Mouse (Mus musculus): ENCODE results near the gene Baz2b.
"Not testable (repeated sequence)": the region's sequence is repeated elsewhere in the genome, so short reads cannot be mapped to it uniquely, and the experiment has no call there.

The Baz2b gene

DNA sequence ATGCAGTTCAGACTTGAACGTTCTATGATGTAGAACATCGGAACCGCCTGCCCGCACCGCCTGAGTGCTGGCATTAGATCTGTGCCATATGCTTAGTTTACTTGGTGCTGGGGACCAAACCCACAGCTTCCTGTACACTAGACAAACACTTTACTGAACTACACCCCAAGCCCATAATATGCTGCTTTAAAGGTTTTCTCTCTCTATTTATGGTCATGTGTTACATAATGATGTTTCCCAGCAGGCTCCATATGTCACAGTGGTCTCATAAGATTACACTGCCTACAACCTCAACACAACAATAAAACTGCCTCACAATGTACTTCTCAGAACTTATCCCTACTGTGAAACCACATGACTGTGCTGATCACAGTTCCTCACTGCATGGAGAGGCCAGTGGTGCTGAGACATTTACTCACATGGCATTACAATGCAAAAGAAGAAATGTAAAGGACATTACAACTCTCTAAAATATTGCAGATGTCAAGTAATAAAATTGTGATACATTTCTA, 9.5 kb downstream of the Baz2b start:
- DNase-seq, result no peak

GRCm38 (mm10) chr2:60196841-60197240, 12.8 kb downstream of the Baz2b start:
- no peak for DNase-seq

DNA sequence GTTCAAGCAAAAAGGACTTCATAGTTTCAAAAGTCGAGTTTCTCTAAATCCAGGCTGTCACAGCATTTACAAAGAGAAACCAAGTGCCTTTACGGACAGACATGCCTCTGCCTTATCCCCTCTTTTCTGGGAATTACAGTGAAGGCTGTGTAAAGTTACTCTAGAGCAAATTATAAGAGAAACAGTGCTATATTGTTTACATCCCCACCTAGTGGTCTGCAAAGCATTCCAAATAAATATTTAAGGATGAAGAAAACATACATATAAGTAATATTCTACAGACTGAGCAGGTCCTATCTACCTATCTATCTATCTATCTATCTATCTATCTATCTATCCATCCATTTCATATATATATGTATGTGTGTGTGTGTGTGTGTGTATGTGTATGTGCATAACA, 27.9 kb downstream of the Baz2b start:
- no peak for DNase-seq

DNA sequence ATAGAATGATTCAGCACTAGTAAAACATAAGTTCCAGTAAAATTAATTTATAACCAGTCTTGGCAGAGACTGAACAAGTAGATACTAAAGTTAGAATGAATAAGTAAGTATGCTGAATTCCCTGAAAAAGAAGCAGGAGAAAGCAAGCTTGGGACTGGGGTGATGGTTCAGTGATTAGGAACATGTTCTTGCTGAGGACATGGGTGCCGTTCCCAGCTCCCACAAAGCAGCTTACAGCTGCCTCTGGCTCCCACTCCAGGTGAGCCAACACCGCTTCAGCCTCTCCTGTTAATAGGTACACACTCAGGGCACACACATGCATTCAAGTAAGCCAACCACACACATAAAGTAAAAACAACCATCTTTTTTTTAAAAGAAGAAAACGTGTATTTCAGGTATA, 32.1 kb downstream of the Baz2b start:
- DNase-seq, result no peak

DNA sequence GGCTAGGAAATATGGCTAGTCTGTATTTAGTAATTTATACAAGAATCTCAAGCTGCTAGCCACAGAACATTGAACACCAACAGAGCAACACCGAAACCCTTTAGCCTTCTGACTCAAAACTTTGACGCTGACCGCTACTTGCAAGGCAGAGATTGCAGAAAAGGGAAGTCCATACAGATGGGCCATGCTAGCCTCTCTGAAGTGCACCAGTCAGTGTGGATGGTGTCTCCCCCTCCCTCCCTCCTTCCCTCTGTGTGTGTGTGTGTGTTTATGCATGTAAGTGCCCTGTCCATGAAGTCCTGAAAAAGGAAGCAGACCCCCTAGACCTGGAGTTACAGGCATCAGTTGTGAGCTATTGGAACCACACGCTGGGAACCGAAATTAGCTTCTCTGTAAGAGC, 33.6 kb downstream of the Baz2b start:
- peak; percentile 34 for DNase-seq

DNA sequence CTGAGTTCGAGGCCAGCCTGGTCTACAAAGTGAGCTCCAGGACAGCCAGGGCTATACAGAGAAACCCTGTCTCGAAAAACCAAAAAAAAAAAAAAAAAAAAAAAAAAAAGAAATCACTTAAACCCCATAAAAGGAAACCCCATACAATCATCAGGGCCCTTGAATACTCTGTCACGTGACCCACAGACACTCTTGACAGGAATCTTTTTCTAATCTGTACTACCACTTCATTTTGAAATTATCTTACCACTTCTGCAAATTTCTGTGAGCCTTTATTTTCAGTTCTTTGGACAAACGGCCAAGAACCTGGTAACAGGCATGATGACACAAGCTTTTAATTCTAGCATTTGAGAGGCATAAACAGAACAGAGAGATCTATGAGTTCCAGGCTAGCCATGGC, 34.6 kb downstream of the Baz2b start:
- DNase-seq, result peak; percentile 31

DNA sequence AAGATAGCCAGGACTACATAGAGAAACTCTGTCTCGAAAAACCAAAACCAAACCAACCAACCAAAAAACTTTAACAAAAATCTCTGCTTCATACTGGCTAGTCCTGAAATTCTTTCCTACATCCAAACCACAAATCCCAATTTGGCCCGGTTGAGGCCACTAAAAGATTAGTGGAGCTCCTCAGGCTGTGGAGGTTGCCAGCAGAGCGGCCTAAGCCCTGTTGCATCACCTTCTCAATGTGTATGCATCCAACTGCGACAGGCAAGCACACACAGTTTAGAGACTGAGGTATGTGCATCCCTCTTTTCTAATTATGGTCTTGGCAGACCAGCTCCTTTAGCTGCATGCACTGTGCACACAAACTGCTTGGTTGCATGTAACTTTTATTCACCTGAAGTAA, 36.0 kb downstream of the Baz2b start:
- no peak for DNase-seq

- DNase-seq, result no peak
Observed at GRCm38 (mm10) chr2:60173190-60173589, 36.4 kb downstream of the Baz2b start.

DNA sequence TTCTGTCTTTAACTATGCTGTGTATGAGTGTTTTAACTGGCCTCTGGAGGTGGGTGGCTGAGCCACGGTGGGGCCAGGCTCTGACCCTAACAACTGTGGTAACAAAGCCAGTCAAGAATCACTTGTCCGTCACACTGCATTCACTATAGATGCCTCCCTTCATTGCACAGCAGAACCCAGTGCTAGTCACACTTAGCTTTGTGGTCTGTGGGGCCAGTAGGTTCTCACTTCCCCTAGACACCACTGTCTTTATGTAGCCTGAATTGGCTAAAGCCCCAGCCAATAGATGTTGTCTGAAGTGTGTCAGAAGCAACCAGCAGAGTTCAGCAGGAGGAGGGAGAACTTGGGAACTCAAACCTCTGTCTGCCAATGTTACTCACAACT, 37.1 kb downstream of the Baz2b start:
- DNase-seq, result peak; percentile 63

GRCm38 (mm10) chr2:60171786-60172530, 37.7 kb downstream of the Baz2b start:
- peak; percentile 49 for DNase-seq

DNA sequence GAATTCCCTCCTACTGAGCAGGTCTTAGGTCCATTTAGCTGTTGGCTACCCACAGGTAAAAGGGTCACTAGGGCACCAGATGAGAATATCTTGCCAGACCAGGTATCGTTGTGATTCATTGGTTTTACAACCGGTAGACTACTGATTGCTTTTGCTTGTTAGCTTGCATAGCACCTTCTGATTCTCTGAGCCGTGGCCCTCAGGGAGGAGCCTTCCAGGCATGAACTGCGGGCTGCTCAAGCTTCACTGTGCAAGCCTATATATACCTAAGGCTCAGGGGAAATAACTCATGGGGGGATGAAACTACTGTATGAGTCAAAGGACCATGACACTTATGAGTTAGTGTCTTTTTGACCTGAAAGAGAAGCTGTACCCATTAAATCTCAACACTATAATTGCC, 42.8 kb downstream of the Baz2b start:
- no peak for DNase-seq

GRCm38 (mm10) chr2:60165679-60166078, 44.0 kb downstream of the Baz2b start:
- no peak for DNase-seq

- no peak for DNase-seq
Observed at GRCm38 (mm10) chr2:60163744-60164143, 45.9 kb downstream of the Baz2b start.

GRCm38 (mm10) chr2:60152481-60152880, 57.2 kb downstream of the Baz2b start:
- DNase-seq, result no peak

- DNase-seq, result no peak
Observed at GRCm38 (mm10) chr2:60148651-60149050, 61.0 kb downstream of the Baz2b start.

GRCm38 (mm10) chr2:60147428-60147827, 62.2 kb downstream of the Baz2b start:
- no peak for DNase-seq

DNA sequence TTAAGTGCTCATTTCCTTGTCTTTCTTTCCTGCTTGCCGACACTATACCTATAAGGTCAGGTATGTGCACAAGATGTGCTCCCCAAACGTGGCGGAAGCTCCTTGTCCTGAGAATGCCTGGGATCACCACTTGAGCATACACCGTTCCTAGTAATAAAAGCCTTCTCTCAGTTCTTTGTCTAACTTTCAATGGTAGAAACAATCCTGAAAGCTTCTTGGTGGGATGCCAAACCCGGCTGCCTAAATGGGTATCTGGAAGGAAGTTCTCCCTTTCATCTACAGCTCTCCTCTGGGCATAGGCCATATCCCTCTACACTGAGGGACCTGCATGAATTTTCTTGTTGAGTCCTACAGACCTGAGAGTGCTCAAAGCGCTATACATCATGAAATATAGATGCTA, 63.9 kb downstream of the Baz2b start:
- peak; percentile 41 for DNase-seq

- DNase-seq, result no peak
Observed at GRCm38 (mm10) chr2:60143383-60143782, 66.3 kb downstream of the Baz2b start.

GRCm38 (mm10) chr2:60142281-60142680, 67.4 kb downstream of the Baz2b start:
- no peak for DNase-seq

- no peak for DNase-seq
Observed at GRCm38 (mm10) chr2:60138751-60139162, 70.9 kb downstream of the Baz2b start.

- no peak for DNase-seq
Observed at GRCm38 (mm10) chr2:60135796-60136195, 73.8 kb downstream of the Baz2b start.

- not testable (repeated sequence) for DNase-seq
Observed at GRCm38 (mm10) chr2:60134958-60135357, 74.7 kb downstream of the Baz2b start.

- no peak for DNase-seq
Observed at GRCm38 (mm10) chr2:60133072-60133471, 76.6 kb downstream of the Baz2b start.

GRCm38 (mm10) chr2:60132269-60133042, 77.2 kb downstream of the Baz2b start:
- no peak for DNase-seq
